Comparison of ENCODE assay signal across 9 mouse cellular contexts in genomic region chr11:119022068-119022894, GRCm38 (mm10). TPM values are rescaled to one million over a fixed set of nuclear protein-coding genes. Genes with fewer than 3 reads are reported as not detected.
DNase-seq lines count a peak whose midpoint lies in the region; ATAC-seq lines count a peak whose summit lies in the region.
"Had no signal": no experiment of that assay in that cellular context is flagged by ENCODE, and none has a peak within 500 bp of the region (broad histone marks: within the 10 kb centered on the region; RNA-seq: fewer than 3 reads in every experiment).

No protein-coding gene starts in this region.

- peak; percentile 46 for ATAC-seq in CD4-positive, CD25-positive, alpha-beta regulatory T cell, adult 4 months
- ATAC-seq in forebrain, embryonic 14.5 days: no peak
- no peak for ATAC-seq in liver, embryonic 15.5 days (ENCODE audit: insufficient read depth)
- no peak for ATAC-seq in megakaryocyte-erythroid progenitor cell, adult 5-6 weeks (replicated peaks; ENCODE audit: low FRiP score, low TSS enrichment, poor library complexity, severe bottlenecking)

- DNase-seq in heart, embryonic 10.5 days (ENCODE audit: low spot score): no peak
- DNase-seq in heart, postnatal 14 days: no peak
- no peak for DNase-seq in forebrain, embryonic 14.5 days (ENCODE audit: low spot score)
- no peak for DNase-seq in cerebellum, adult 11-12 months
- no peak for DNase-seq in retina, postnatal 1 day

- H3K36me3 ChIP-seq in heart, embryonic 10.5 days: peaks cover 18% of the 10 kb centered on the region
- H3K36me3 ChIP-seq in forebrain, embryonic 14.5 days (ENCODE audit: control insufficient read depth, insufficient read depth, low read length): peaks cover 15% of the 10 kb centered on the region
- H3K36me3 ChIP-seq in liver, embryonic 15.5 days (replicated peaks): 0 out of 2 replicates have a peak, but pooled peaks cover 4% of the 10 kb centered on the region

- WGBS in heart, embryonic 10.5 days: 6% methylated on average over 42 of the region's 42 CpGs
- 4% methylated on average over 42 of the region's 42 CpGs for WGBS in forebrain, embryonic 14.5 days
- WGBS in liver, embryonic 15.5 days (ENCODE audit: insufficient replicate concordance): 6% methylated on average over 42 of the region's 42 CpGs

- H3K9me3 ChIP-seq in heart, embryonic 10.5 days: no peaks in the 10 kb centered on the region
- no peaks in the 10 kb centered on the region for H3K9me3 ChIP-seq in forebrain, embryonic 14.5 days (replicated peaks; ENCODE audit: control insufficient read depth, low read length)
- no peaks in the 10 kb centered on the region for H3K9me3 ChIP-seq in liver, embryonic 15.5 days (replicated peaks)

- intact Hi-C loops in heart, postnatal 14 days (cut with DNase I): loop anchor here (2.0 kb wide), 1 partner anchor 23 kb away; no protein-coding TSS in a partner anchor

- peak overlapping the region; percentile 97 for H3K27ac ChIP-seq in heart, embryonic 10.5 days
- H3K27ac ChIP-seq in forebrain, embryonic 14.5 days (ENCODE audit: low read depth, low read length): peak overlapping the region; percentile 90
- no peak overlapping the region for H3K27ac ChIP-seq in liver, embryonic 15.5 days (replicated peaks)

- peaks cover 33% of the 10 kb centered on the region for H3K27me3 ChIP-seq in heart, embryonic 10.5 days (ENCODE audit: insufficient read depth, poor library complexity, severe bottlenecking)
- H3K27me3 ChIP-seq in forebrain, embryonic 14.5 days (replicated peaks; ENCODE audit: control insufficient read depth, insufficient read depth, low read length): peaks cover 4% of the 10 kb centered on the region; the same call in 1 of the 2 replicates
- H3K27me3 ChIP-seq in liver, embryonic 15.5 days: peaks cover 75% of the 10 kb centered on the region

- H3K4me3 ChIP-seq in heart, embryonic 10.5 days: peak overlapping the region; percentile 93
- H3K4me3 ChIP-seq in forebrain, embryonic 14.5 days (ENCODE audit: low read depth, low read length): peak overlapping the region; percentile 99
- peak overlapping the region; percentile 64 for H3K4me3 ChIP-seq in liver, embryonic 15.5 days (replicated peaks)

- peak overlapping the region; percentile 98 for H3K9ac ChIP-seq in forebrain, embryonic 14.5 days (ENCODE audit: low read length)
- no peak overlapping the region for H3K9ac ChIP-seq in liver, embryonic 15.5 days

- peak overlapping the region; percentile 78 for H3K4me2 ChIP-seq in forebrain, embryonic 14.5 days (ENCODE audit: low read length)
- H3K4me2 ChIP-seq in liver, embryonic 15.5 days: peak overlapping the region; percentile 80

- H3K4me1 ChIP-seq in heart, embryonic 10.5 days: peaks cover 45% of the 10 kb centered on the region
- peaks cover 29% of the 10 kb centered on the region for H3K4me1 ChIP-seq in forebrain, embryonic 14.5 days (ENCODE audit: control insufficient read depth, insufficient read depth, low read length)
- peaks cover 29% of the 10 kb centered on the region for H3K4me1 ChIP-seq in liver, embryonic 15.5 days (replicated peaks)

RNA-seq across cellular contexts. Expression of gene Cbx2, which starts 0.5 kb away (rescaled TPM):
- 37.4 and 56.0 TPM in 2 replicates for polyA plus RNA-seq in heart, embryonic 10.5 days (2016; fragmentation: Nextera tagmentation; extraction: Ambion mirVana)
- total RNA-seq in heart, postnatal 14 days (2021): 1 to 10 TPM; 5.0 to 5.3 TPM
- 1 to 10 TPM; 1.4 to 1.5 TPM for polyA plus RNA-seq in CD4-positive, CD25-positive, alpha-beta regulatory T cell, adult 4 months (2017; shearing (Covaris generic))
- polyA plus RNA-seq in forebrain, embryonic 14.5 days (2014; fragmentation: Nextera tagmentation; extraction: Ambion mirVana): 19.2 and 22.1 TPM in 2 replicates
- 3.0 and 3.2 TPM in 2 replicates for polyA plus RNA-seq in liver, embryonic 15.5 days (2015; fragmentation: Nextera tagmentation; extraction: Ambion mirVana)
- 9.7 and 10.4 TPM in 2 replicates for total RNA-seq in megakaryocyte-erythroid progenitor cell, adult 5-6 weeks (2014; fragmentation: Nextera tagmentation)
- total RNA-seq in megakaryocyte-erythroid progenitor cell, adult 5-6 weeks (2017): 6.2 and 6.4 TPM in 2 replicates

RNA-seq across cellular contexts. Expression of gene Cbx8, which starts 18.5 kb away (rescaled TPM):
- polyA plus RNA-seq in heart, embryonic 10.5 days (2016; fragmentation: Nextera tagmentation; extraction: Ambion mirVana): 9.1 and 9.7 TPM in 2 replicates
- 1 to 10 TPM; 6.0 to 6.1 TPM for total RNA-seq in heart, postnatal 14 days (2021)
- polyA plus RNA-seq in CD4-positive, CD25-positive, alpha-beta regulatory T cell, adult 4 months (2017; shearing (Covaris generic)): 1 to 10 TPM; 4.0 to 6.7 TPM
- 12.8 and 15.0 TPM in 2 replicates for polyA plus RNA-seq in forebrain, embryonic 14.5 days (2014; fragmentation: Nextera tagmentation; extraction: Ambion mirVana)
- 3.3 and 3.5 TPM in 2 replicates for polyA plus RNA-seq in liver, embryonic 15.5 days (2015; fragmentation: Nextera tagmentation; extraction: Ambion mirVana)
- 1.3 and 2.2 TPM in 2 replicates for total RNA-seq in megakaryocyte-erythroid progenitor cell, adult 5-6 weeks (2014; fragmentation: Nextera tagmentation)
- 0.70 and 1.2 TPM in 2 replicates for total RNA-seq in megakaryocyte-erythroid progenitor cell, adult 5-6 weeks (2017)

RNA-seq across cellular contexts. Expression of gene Enpp7, which starts 34.3 kb away (rescaled TPM):
- not detected in 2 replicates for polyA plus RNA-seq in heart, embryonic 10.5 days (2016; fragmentation: Nextera tagmentation; extraction: Ambion mirVana)
- not detected for total RNA-seq in heart, postnatal 14 days (2021)
- polyA plus RNA-seq in CD4-positive, CD25-positive, alpha-beta regulatory T cell, adult 4 months (2017; shearing (Covaris generic)): not detected
- not detected in 2 replicates for polyA plus RNA-seq in forebrain, embryonic 14.5 days (2014; fragmentation: Nextera tagmentation; extraction: Ambion mirVana)
- not detected in 2 replicates for polyA plus RNA-seq in liver, embryonic 15.5 days (2015; fragmentation: Nextera tagmentation; extraction: Ambion mirVana)
- total RNA-seq in megakaryocyte-erythroid progenitor cell, adult 5-6 weeks (2014; fragmentation: Nextera tagmentation): not detected in 2 replicates
- not detected in 2 replicates for total RNA-seq in megakaryocyte-erythroid progenitor cell, adult 5-6 weeks (2017)
- total RNA-seq: gastrocnemius, postnatal 36 days had no signal
